Mouse (Mus musculus) ES-E14 (cell line): Measurements from ENCODE around the gene Gm45717.

Experiments
- CHD2 ChIP-seq: IDR thresholded peaks from 2 replicates; pipeline ENCODE4 v1.6.1; 2014; ENCODE audit warnings: mild to moderate bottlenecking, low read depth, low read length, inconsistent platforms
- MAFK ChIP-seq: IDR thresholded peaks from 2 replicates; pipeline ENCODE4 v1.6.1; 2014; ENCODE audit warnings: mild to moderate bottlenecking, low read depth, low read length, inconsistent platforms; ENCODE audit not compliant: insufficient read depth

DNA sequence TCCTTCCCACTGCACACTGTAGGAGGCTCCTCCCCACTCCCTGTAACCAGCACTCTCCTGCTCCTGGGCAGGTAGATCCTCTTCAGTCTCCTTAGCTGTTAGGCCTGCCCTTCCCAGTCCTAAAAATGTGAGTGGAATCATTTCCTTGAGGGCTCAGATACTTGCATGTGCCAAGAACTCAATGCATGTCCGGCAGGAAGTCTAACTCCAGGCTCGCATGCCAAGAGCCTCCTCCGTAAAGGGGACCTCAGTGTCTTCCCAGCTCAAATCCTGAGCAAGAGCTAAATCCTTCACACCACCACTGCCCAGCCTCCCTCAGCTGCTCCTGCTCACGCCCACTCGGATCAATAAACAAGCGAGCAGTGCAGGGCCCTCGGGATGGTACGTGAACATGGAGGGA, 4.7 kb downstream of the Gm45717 start:
- no peak for TF ChIP-seq MAFK
- no peak for TF ChIP-seq CHD2
